Mouse (Mus musculus): ENCODE data around the gene Rasd2.

DNA sequence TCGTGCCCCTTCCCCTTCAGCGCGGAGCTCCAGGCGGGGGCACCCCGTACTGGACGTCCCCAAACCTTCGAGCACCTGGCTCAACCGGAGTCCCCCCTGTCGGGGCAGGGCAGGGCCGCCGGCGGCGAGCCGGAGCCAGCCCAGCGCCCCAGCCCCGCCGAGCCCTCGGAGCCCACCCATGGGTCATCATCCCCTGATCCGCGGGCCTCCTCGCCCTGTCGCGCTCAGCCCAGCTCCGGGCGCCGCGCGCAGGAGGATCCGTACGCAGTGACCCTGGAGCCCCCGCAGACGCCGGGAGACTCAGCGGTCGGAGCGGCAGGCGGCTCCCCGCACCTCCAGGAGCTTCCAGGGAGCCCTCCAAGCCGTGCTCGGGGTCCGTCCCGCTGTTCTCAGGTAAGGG is at the start of gene Rasd2:
- no peak for TF ChIP-seq POLR2A (IDR thresholded peaks at IDR 0.05; ENCODE audit: insufficient read depth, low read length)
- no peak for TF ChIP-seq CTCF (IDR thresholded peaks at IDR 0.05; ENCODE audit: low read depth, low read length)

Measured in ES-Bruce4 (cell line).